Mouse (Mus musculus) CH12F3 (cell line): Measurements from ENCODE around the gene Foxs1.

Source experiments
- in situ Hi-C: fragments of 300-500 bp; cut with MboI; formaldehyde crosslinking; loops from 2 replicates; pipeline ENCODE4 v1.14.3; 2020; ENCODE audit warnings: low sequenced_read_pairs

The Foxs1 gene

DNA sequence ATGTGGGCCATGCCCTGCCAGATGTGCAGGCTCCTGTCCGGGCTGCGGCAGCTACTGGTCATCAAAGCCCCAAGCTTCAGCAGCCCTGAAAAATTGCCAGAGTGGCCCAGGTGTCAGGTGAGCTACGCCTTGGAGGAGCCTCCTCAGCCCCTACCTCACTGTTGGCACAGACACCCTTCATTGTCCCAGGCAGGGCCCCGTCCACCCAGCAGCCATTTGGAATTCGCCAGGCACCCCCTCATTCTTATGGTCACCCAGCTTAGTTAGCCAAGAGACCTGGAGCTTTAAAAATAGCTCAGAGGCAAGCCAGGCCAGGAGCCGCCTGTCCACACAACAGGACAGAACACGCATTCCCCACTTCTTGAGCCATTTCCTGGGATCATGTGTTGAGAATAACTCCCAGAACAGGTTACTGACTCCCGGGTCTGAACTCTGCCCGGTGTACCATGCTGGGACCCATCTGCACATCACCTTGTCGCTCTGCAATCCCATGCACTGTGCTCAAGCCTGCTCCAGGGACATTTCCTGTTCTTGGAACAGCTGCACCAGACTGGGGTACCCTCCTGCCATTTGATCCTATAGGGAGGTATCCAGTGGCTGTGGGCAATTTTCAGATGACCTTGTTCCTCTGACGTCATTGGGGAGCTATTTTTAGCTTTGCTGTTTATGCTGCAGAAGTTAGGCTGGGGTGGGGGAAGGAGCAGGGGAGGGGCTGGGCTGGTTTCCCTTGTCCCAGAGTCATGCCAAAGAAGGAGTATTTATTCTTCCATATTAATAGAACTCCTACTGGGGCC is 27.8 kb downstream of the Foxs1 start:
- in situ Hi-C loops = loop anchor here (25.0 kb wide), 1 partner anchor 507 kb away; no protein-coding TSS in a partner anchor

DNA sequence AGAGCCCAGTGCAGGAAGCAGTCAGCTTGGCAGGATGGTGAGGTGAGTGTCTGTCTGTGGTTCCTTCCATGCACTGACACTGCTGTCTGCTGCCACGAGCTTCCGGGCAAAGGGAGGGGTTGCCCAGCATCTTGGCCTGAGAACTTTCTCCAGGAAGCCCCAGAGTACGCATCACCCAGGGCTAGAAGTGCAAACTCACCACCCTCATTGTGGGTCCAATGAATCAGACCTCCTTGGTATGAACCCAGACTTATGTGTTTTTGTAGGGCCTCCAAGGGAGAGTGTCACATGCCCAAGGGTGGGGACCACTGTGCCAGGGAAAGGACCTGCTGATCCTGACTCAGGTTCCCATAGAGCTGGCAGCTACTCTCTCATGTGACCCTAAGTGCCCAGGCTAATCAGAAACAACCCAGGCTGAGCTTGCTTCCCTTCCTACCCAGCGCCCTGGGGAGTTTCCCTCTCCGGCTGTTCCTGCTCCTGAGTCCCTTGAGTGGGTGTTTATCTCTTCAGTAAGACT is 28.8 kb downstream of the Foxs1 start:
- in situ Hi-C loops = loop anchor here (25.0 kb wide), 1 partner anchor 508 kb away; no protein-coding TSS in a partner anchor

DNA sequence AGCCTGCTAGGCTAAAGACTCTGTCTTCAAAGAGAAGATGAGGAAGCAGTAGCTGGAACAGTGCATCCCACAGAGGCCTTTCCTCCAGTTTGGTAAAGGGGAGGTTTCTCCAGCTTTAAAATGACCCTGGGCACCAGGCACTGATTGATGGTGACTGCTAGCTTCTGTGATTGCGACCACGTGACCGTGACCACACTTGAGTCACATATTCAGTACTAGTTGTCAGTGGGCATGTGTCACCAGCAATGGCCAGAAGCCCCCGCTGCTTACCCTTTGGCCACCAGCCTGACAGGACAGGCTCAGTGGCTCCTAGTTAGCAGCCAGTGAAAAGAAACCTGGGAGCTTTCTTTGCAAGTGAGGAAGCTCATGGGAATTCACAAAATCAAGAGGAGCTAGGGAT is 29.4 kb downstream of the Foxs1 start:
- in situ Hi-C loops = loop anchor here (25.0 kb wide), 1 partner anchor 509 kb away; no protein-coding TSS in a partner anchor

DNA sequence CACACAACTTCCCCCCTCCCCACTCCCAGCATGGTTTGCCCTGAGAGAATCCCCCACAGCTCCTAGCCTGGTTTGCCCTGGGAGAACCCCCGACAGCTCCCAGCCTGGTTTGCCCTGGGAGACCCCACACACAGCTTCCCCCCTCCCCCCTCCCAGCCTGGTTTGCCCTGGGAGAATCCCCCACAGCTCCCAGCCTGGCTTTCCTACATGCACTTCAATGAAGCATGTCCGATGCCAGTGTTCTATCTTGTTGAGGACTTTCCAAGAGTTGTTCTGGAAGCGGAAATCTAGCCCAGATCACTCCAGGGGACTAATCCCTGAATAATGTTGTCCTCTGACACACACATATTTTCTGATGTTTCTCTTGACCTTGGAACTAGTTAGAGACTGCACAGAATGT is 30.4 kb downstream of the Foxs1 start:
- in situ Hi-C loops = loop anchor here (25.0 kb wide), 1 partner anchor 510 kb away; no protein-coding TSS in a partner anchor

DNA sequence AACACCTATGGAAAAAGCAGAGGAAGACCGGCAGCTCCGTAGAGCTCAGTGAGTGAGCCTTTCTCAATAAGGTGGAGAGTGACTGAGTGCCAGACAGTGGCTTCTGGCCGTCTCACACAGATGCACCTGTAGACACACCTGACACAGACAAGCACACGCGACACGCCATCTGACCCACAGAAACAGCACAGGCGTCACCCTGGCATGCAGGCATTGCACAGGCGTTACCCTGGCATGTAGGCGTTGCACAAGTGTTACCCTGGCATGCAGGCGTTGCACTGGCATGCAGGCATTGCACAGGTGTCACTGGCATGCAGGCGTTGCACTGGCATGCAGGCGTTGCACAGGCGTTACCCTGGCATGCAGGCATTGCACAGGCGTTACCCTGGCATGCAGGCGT is 31.7 kb downstream of the Foxs1 start:
- in situ Hi-C loops = loop anchor here (25.0 kb wide), 1 partner anchor 511 kb away; no protein-coding TSS in a partner anchor

DNA sequence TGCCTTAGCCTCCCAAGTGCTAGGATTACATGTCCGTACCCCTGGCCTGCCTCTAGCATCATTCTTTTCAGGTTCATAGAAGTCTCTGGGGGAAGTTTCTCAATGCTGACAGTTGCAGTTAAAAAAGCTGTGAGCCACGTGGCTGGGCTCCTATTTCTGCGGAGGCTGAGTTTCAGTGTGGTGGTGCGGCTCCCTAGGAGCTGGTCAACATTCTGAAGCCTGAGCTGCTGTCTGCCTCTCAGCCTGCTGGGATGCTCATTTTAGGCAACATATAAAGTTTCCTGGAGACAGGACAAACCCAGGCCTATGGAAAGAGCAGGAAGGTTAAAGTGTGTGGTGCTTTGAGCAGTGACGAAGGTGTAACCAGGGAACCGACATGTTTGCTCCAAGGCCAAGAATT is 34.0 kb downstream of the Foxs1 start:
- in situ Hi-C loops = no loop called here

DNA sequence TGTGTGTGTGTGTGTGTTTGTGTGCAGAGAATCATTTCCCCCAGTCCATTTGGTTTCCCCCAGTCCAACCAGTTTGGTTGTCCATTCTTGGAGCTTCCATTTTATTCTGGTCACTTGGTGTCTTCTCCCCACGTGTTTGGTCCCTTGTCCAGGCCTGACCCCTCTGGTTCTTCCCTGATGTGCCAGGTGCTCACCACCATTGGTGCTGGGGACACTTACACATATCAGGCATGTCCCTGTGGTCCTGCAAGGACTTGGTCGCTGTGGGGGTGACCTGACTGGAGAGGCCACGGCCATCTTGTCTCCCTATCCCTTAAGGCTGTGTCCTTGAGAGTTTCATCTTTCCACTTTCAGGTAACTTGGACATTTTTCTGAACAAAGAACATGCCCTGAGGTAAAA is 36.1 kb downstream of the Foxs1 start:
- in situ Hi-C loops = no loop called here

DNA sequence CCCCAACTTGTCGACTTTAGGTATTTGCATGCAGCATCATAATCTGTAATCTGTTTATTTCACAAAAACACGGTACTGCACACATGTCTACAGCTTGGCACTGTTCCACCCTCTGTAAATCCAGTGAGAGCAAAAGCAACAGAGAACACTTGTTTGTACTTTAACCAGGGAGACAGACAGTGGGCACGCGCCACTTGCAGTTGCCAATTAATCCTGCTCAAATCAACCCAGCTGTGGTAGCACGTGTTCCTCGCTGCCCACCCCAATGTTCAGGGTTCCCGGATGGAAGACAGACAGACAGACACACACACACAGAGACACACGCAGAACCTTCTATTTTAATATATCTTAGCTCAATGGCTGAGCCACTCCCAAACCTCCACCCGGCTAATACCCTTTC is 37.2 kb downstream of the Foxs1 start:
- in situ Hi-C loops = no loop called here

DNA sequence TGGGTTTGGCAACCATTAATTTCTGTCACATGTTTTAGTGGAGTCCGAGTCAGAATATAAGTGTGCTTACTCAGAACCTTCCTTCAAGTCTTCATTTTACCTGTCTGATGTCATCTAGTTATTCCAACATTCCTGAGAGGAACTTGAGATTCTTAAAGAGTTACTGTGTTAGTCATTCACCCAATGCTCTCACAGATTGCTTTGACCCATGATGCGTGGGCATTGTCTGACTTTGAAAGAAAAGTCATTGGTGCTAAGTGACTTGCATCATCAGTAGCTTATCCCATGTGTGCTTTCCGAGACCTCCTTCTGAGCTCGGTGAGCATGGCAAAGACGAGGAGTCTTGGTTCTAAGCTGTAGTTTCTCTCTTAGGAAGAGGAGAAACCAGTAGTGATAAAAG is 44.2 kb downstream of the Foxs1 start:
- in situ Hi-C loops = no loop called here

DNA sequence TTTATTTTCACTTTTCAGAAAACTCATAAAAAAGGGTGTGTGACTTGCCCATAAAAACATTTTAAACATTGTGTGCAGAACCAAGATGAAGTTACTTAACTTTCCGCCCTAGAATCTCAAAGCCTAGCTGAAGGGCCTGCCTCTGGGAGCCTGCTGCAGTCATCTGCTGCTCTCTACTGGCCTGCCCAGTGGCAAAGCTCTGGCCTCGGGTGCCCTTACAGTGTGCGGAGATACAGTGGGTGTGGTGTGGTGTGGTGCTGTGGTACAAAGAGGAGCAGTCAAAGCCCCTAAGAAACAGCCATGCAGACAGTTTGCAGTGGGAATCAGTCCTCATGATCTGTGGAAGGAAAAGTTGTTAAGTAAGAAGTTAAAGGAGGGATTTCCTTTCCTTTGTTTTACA is 45.8 kb downstream of the Foxs1 start:
- in situ Hi-C loops = no loop called here

DNA sequence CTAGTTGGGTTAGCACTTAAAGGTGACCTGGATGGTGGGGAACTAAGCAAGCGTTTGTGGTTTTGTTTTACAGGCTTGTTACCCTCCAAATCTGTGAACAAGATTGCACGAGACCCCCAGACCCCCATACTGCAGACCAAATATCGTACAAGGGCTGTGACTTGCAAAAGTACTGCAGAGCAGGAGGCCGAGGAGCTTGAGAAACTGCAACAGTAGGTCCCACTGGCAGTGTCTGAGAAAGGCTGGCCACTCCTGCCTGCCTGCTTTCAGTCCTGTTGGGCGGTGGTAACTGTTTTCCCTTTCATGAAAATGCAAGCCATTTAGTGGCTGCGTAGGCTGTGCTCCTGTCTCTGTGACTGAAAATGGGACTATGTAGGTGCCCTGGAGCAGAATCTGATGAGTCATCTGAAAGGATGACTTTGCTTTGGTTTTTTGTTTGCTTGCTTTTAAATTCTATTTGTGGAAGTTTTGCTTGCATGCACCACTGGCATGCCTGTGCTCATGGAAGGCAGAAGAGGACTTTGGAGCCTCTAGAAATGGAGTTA is 48.8 kb downstream of the Foxs1 start:
- in situ Hi-C loops = no loop called here
